Mouse (Mus musculus): ENCODE results near the gene Ftsj3. TPM values are rescaled to one million over a fixed set of nuclear protein-coding genes. Genes with fewer than 3 reads are reported as not detected.

Ftsj3 gene
- total and polyA plus RNA-seq, 2 experiments from 2014 or later, result 23.1 to 32.7 TPM

DNA sequence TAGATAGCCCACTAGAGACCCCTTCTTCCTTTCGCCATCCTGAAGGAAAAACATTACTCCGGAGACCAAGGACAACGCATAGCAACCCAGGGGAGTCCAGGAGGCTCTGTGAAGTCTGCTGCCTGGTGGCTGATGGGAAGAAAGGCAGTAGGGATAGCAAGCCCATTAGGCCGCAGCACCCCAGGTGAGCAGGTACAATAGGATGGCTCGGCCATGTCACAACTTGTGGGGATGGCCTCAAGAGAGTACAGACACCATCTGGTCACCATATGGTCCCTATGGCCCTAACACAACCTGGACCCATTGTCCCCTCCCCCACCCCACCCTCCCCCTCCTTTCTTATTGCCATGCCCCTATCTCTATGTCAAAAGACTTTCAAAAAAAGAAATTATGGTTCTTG, 12.0 kb upstream of the Ftsj3 start:
- TF ChIP-seq CTCF (IDR thresholded peaks at IDR 0.05; ENCODE audit: low read depth), result no peak
- no peak for TF ChIP-seq EP300 (IDR thresholded peaks at IDR 0.05; ENCODE audit: low read depth)
- Histone ChIP-seq H3K36me3 (replicated peaks; ENCODE audit: control insufficient read depth, insufficient read depth, low read length) (peaks cover 45% of the 10 kb centered on the region), H3K4me3 (ENCODE audit: low read depth, low read length) (no peak overlapping the region), H3K4me2 (ENCODE audit: low read depth, low read length) (no peak overlapping the region), H3K4me1 (ENCODE audit: control insufficient read depth, insufficient read depth) (peaks cover 32% of the 10 kb centered on the region), H3K27ac (ENCODE audit: low read depth) (0 out of 2 replicates have a peak overlapping the region, but pooled peaks have one; percentile 8), H3K27me3 (ENCODE audit: control insufficient read depth, insufficient read depth, low read length) (no peaks in the 10 kb centered on the region), H3K9me3 (replicated peaks; ENCODE audit: control insufficient read depth, low read length) (no peaks in the 10 kb centered on the region), H3K9ac (replicated peaks; ENCODE audit: low read depth, low read length) (no peak overlapping the region)
- ATAC-seq (ENCODE audit: insufficient read depth, low read depth) (no peak), DNase-seq (ENCODE audit: low spot score) (no peak)
- 69% methylated on average over 5 of the region's 5 CpGs for WGBS

DNA sequence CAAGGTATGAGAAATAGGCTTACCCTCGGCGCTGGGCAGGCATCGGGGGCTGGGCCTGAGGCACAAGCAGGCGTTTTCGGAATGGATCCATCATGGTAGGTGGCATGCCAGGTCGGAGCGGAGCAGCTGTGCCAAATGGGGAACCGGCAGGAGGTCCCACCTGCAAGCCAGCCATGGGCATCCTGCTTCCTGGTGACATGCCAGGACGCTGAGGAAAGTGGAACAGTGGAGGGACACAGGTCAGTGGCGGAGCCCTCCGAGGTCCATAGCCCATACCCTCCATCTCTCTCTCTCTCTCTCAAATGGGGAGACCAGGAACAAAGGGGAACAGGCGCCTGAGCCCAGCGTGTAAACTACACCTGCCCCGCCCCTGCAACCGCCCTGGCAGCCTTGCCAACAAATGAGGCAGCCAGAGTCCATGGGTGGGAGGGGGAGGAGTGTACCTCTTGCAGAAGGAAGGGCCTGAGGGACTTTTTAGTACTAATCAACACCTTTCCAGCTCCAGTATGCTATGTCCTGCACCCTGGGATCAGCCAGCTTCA, 11.5 kb upstream of the Ftsj3 start:
- no peak for DNase-seq (ENCODE audit: low spot score)
- Histone ChIP-seq H3K4me1 (ENCODE audit: control insufficient read depth, insufficient read depth) (peaks cover 32% of the 10 kb centered on the region), H3K27ac (ENCODE audit: low read depth) (0 out of 2 replicates have a peak overlapping the region, but pooled peaks have one; percentile 8), H3K27me3 (ENCODE audit: control insufficient read depth, insufficient read depth, low read length) (no peaks in the 10 kb centered on the region), H3K4me2 (ENCODE audit: low read depth, low read length) (no peak overlapping the region), H3K4me3 (ENCODE audit: low read depth, low read length) (no peak overlapping the region), H3K9ac (replicated peaks; ENCODE audit: low read depth, low read length) (no peak overlapping the region), H3K9me3 (replicated peaks; ENCODE audit: control insufficient read depth, low read length) (no peaks in the 10 kb centered on the region), H3K36me3 (replicated peaks; ENCODE audit: control insufficient read depth, insufficient read depth, low read length) (peaks cover 50% of the 10 kb centered on the region)
- no peak for ATAC-seq (ENCODE audit: insufficient read depth, low read depth)
- TF ChIP-seq CTCF (IDR thresholded peaks at IDR 0.05; ENCODE audit: low read depth) (no peak), EP300 (IDR thresholded peaks at IDR 0.05; ENCODE audit: low read depth) (no peak)
- WGBS, result 64% methylated on average over 15 of the region's 15 CpGs

DNA sequence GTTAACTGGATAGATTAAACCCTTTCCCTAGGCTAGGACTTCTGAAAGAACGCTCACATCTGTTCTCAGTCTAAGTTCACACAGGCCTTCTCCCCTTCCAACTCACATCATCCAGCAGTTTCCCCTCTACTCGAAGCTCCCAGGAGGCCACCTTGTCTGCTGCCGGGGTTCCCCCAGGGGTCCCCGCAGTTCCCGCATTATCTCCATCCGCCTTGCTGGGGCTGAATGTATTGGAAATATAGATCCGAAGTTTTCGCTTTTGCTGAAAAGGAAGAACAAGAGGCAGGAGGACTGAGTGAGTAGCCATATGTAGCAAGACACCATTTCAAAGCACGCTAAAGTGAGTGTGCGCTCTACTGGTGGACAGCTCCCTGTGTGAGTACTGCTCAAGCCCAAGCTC, 10.6 kb upstream of the Ftsj3 start:
- Histone ChIP-seq H3K27me3 (ENCODE audit: control insufficient read depth, insufficient read depth, low read length) (no peaks in the 10 kb centered on the region), H3K9me3 (replicated peaks; ENCODE audit: control insufficient read depth, low read length) (no peaks in the 10 kb centered on the region), H3K9ac (replicated peaks; ENCODE audit: low read depth, low read length) (no peak overlapping the region), H3K4me1 (ENCODE audit: control insufficient read depth, insufficient read depth) (peaks cover 26% of the 10 kb centered on the region), H3K4me3 (ENCODE audit: low read depth, low read length) (no peak overlapping the region), H3K36me3 (replicated peaks; ENCODE audit: control insufficient read depth, insufficient read depth, low read length) (peaks cover 59% of the 10 kb centered on the region), H3K27ac (ENCODE audit: low read depth) (no peak overlapping the region), H3K4me2 (ENCODE audit: low read depth, low read length) (no peak overlapping the region)
- 88% methylated on average over 10 of the region's 10 CpGs for WGBS
- DNase-seq (ENCODE audit: low spot score), result no peak
- no peak for TF ChIP-seq EP300 (IDR thresholded peaks at IDR 0.05; ENCODE audit: low read depth)
- TF ChIP-seq CTCF (IDR thresholded peaks at IDR 0.05; ENCODE audit: low read depth), result no peak
- ATAC-seq (ENCODE audit: insufficient read depth, low read depth), result no peak

DNA sequence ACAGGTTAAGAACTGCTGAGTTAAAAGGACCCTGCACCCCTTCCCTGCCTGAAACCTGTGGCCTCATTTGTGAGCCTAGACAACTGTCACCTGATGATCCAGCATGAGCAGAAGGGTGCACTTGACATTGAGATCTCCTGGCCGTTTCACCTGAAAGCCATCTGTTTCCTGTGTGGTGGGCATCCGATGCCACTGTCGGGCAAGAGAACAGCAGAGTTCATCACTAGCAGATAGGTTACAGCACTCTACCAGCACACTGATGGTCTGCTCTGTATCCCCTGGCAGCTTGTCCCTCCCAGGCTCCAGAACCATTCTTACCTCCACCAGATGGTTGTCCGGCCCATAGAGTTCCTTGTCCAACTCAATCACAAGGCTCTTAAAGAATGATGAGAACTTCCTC, 9.7 kb upstream of the Ftsj3 start:
- 88% methylated on average over 4 of the region's 4 CpGs for WGBS
- TF ChIP-seq CTCF (IDR thresholded peaks at IDR 0.05; ENCODE audit: low read depth) (no peak), EP300 (IDR thresholded peaks at IDR 0.05; ENCODE audit: low read depth) (no peak)
- H3K4me2 ChIP-seq (ENCODE audit: low read depth, low read length), result no peak overlapping the region
- no peak overlapping the region for H3K27ac ChIP-seq (ENCODE audit: low read depth)
- H3K9me3 ChIP-seq (replicated peaks; ENCODE audit: control insufficient read depth, low read length), result no peaks in the 10 kb centered on the region
- H3K27me3 ChIP-seq (ENCODE audit: control insufficient read depth, insufficient read depth, low read length), result no peaks in the 10 kb centered on the region
- H3K9ac ChIP-seq (replicated peaks; ENCODE audit: low read depth, low read length), result no peak overlapping the region
- peaks cover 68% of the 10 kb centered on the region for H3K36me3 ChIP-seq (replicated peaks; ENCODE audit: control insufficient read depth, insufficient read depth, low read length)
- no peak for DNase-seq (ENCODE audit: low spot score)
- peaks cover 20% of the 10 kb centered on the region for H3K4me1 ChIP-seq (ENCODE audit: control insufficient read depth, insufficient read depth)
- H3K4me3 ChIP-seq (ENCODE audit: low read depth, low read length), result no peak overlapping the region
- ATAC-seq (ENCODE audit: insufficient read depth, low read depth), result no peak

GRCm38 (mm10) chr11:106264988-106265387, 9.1 kb upstream of the Ftsj3 start:
- Histone ChIP-seq H3K4me3 (ENCODE audit: low read depth, low read length) (no peak overlapping the region), H3K9ac (replicated peaks; ENCODE audit: low read depth, low read length) (no peak overlapping the region), H3K4me1 (ENCODE audit: control insufficient read depth, insufficient read depth) (peaks cover 17% of the 10 kb centered on the region), H3K27me3 (ENCODE audit: control insufficient read depth, insufficient read depth, low read length) (no peaks in the 10 kb centered on the region), H3K36me3 (replicated peaks; ENCODE audit: control insufficient read depth, insufficient read depth, low read length) (peaks cover 69% of the 10 kb centered on the region), H3K9me3 (replicated peaks; ENCODE audit: control insufficient read depth, low read length) (no peaks in the 10 kb centered on the region), H3K4me2 (ENCODE audit: low read depth, low read length) (no peak overlapping the region), H3K27ac (ENCODE audit: low read depth) (no peak overlapping the region)
- 91% methylated on average over 15 of the region's 15 CpGs for WGBS
- TF ChIP-seq CTCF (IDR thresholded peaks at IDR 0.05; ENCODE audit: low read depth) (no peak), EP300 (IDR thresholded peaks at IDR 0.05; ENCODE audit: low read depth) (no peak)
- DNase-seq (ENCODE audit: low spot score) (no peak), ATAC-seq (ENCODE audit: insufficient read depth, low read depth) (no peak)

GRCm38 (mm10) chr11:106263963-106264362, 8.1 kb upstream of the Ftsj3 start:
- no peak for TF ChIP-seq EP300 (IDR thresholded peaks at IDR 0.05; ENCODE audit: low read depth)
- TF ChIP-seq CTCF (IDR thresholded peaks at IDR 0.05; ENCODE audit: low read depth), result no peak
- Histone ChIP-seq H3K27me3 (ENCODE audit: control insufficient read depth, insufficient read depth, low read length) (no peaks in the 10 kb centered on the region), H3K4me1 (ENCODE audit: control insufficient read depth, insufficient read depth) (peaks cover 12% of the 10 kb centered on the region), H3K9me3 (replicated peaks; ENCODE audit: control insufficient read depth, low read length) (no peaks in the 10 kb centered on the region), H3K4me2 (ENCODE audit: low read depth, low read length) (no peak overlapping the region), H3K9ac (replicated peaks; ENCODE audit: low read depth, low read length) (no peak overlapping the region), H3K4me3 (ENCODE audit: low read depth, low read length) (no peak overlapping the region), H3K27ac (ENCODE audit: low read depth) (no peak overlapping the region), H3K36me3 (replicated peaks; ENCODE audit: control insufficient read depth, insufficient read depth, low read length) (peaks cover 69% of the 10 kb centered on the region)
- 85% methylated on average over 9 of the region's 9 CpGs for WGBS
- DNase-seq (ENCODE audit: low spot score), result no peak
- ATAC-seq (ENCODE audit: insufficient read depth, low read depth), result no peak

Data from heart, postnatal 0 days (tissue).